Mouse (Mus musculus): ENCODE results near the gene Eml1.

The Eml1 gene

DNA sequence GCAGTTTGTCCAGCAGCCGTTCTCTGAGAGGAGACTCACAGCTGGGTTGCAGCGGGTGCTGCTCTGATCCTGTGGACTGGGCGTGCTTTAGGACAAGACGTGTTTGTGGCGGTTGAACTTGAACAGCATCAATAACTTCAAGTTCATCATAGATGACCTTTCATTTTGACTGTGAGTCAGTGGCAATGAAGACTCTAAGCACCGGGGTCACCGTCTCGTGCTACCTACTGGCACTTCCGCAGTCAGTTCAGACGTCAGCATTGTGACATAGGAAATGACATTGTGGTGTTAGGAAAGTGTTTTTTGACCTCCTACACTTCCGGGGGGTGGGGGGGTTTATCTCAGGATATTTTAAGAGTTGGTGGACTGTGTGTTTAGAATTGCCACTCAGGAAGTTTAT lies 79.2 kb downstream of the Eml1 start:
- Histone ChIP-seq H3K27me3 (ENCODE audit: insufficient read depth, low read length) (peaks cover 29% of the 10 kb centered on the region), H3K36me3 (ENCODE audit: insufficient read depth, low read length) (no peaks in the 10 kb centered on the region), H3K9me3 (ENCODE audit: low read length) (no peaks in the 10 kb centered on the region), H3K4me1 (replicated peaks; ENCODE audit: low read depth, low read length) (peaks cover 17% of the 10 kb centered on the region), H3K4me3 (replicated peaks; ENCODE audit: low read length) (no peak overlapping the region)
- no peak for TF ChIP-seq NANOG (IDR thresholded peaks at IDR 0.05; ENCODE audit: borderline replicate concordance, low read length)
- no peak for TF ChIP-seq POU5F1 (IDR thresholded peaks at IDR 0.05; ENCODE audit: borderline replicate concordance, low read length)
- no peak for TF ChIP-seq CTCF (conservative IDR thresholded peaks at IDR 0.05; ENCODE audit: low read length)

DNA sequence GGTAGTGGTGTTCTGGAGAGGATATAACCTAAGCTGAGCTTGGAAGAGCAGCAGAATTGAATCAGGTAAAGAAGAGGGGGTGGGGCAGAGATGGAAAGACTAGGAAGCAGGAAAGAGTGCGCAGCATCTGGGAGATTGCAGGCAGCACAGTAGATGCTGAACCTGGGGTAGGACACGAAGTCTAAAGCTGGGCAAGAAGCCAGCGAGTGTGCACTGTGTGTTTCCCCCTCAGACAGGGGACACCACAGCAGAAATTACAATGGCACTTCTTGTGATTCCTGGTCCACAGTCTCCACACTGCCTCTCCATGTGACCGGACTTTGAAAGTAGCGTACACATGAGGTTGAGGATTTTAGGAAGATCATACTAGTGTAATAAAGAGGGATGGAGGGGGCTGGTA lies 79.8 kb downstream of the Eml1 start:
- H3K4me1 ChIP-seq (replicated peaks; ENCODE audit: low read depth, low read length) = peaks cover 11% of the 10 kb centered on the region
- H3K36me3 ChIP-seq (ENCODE audit: insufficient read depth, low read length) = no peaks in the 10 kb centered on the region
- peaks cover 35% of the 10 kb centered on the region for H3K27me3 ChIP-seq (ENCODE audit: insufficient read depth, low read length)
- H3K4me3 ChIP-seq (replicated peaks; ENCODE audit: low read length) = no peak overlapping the region
- TF ChIP-seq POU5F1 (IDR thresholded peaks at IDR 0.05; ENCODE audit: borderline replicate concordance, low read length) = no peak
- TF ChIP-seq NANOG (IDR thresholded peaks at IDR 0.05; ENCODE audit: borderline replicate concordance, low read length) = no peak
- no peak for TF ChIP-seq CTCF (conservative IDR thresholded peaks at IDR 0.05; ENCODE audit: low read length)
- no peaks in the 10 kb centered on the region for H3K9me3 ChIP-seq (ENCODE audit: low read length)

DNA sequence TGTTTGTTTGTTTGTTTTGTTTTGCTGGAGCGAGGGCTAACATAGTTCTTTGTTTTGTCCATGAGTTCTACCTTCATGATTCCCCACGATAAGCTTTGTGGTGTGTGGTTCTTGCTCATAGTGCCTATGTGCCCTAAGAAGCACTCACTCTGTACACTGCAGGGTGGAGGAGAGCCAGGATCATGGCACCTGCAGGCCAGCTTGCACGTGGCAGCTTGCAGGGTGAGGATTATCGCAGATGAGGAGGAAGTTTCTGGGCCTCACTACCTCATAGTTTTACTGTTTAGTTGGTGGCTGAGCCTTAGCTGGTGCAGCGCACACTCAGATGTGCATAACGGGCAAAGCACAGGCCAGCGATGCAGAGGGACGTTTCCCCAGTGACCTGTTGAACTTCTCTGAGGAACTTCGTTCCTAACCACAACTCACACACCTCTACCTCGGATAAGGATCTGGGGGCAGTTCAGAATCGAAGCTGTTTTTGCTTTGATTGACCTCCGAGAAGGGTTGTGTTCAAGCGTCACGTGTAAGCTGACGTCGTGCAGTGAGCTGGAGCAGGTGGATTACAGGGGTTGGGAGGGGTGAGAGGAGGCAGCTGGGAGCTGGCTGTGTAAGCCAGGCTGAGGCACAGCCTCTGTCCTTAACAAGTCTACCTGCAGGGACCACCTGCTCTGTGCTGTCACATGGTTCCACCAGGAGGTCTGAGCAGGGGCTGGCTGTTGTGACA lies 81.6 kb downstream of the Eml1 start:
- TF ChIP-seq NANOG (IDR thresholded peaks at IDR 0.05; ENCODE audit: borderline replicate concordance, low read length) (no peak), CTCF (conservative IDR thresholded peaks at IDR 0.05; ENCODE audit: low read length) (no peak), POU5F1 (IDR thresholded peaks at IDR 0.05; ENCODE audit: borderline replicate concordance, low read length) (no peak)
- no peak overlapping the region for H3K4me3 ChIP-seq (replicated peaks; ENCODE audit: low read length)
- no peaks in the 10 kb centered on the region for H3K36me3 ChIP-seq (ENCODE audit: insufficient read depth, low read length)
- H3K9me3 ChIP-seq (ENCODE audit: low read length) = no peaks in the 10 kb centered on the region
- H3K4me1 ChIP-seq (replicated peaks; ENCODE audit: low read depth, low read length) = peaks cover 9% of the 10 kb centered on the region
- peaks cover 40% of the 10 kb centered on the region for H3K27me3 ChIP-seq (ENCODE audit: insufficient read depth, low read length)

DNA sequence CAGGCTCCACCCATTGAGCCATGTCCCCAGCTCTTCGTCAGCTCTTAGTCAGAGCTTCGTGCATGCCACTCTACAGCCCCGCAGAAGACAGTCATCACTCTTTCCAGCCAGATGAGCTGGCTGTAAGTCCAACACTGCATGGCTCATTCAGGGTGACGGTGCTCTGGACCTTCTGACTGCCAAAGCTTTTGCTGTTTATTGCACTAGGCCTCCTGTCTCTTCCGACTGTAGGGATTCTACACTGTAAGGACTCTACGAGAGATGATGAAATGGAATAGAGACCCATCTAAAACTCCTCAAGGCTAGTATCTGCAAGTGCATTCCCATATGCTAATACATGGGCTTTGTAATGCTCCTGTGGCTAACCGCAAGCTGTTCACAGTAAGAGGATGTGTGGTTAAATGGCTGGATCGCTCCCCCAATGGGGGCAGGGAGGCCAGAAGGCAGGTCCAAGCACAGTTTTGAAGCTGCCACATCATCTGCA lies 82.8 kb downstream of the Eml1 start:
- peaks cover 40% of the 10 kb centered on the region for H3K27me3 ChIP-seq (ENCODE audit: insufficient read depth, low read length)
- peaks cover 9% of the 10 kb centered on the region for H3K4me1 ChIP-seq (replicated peaks; ENCODE audit: low read depth, low read length)
- no peak for TF ChIP-seq NANOG (IDR thresholded peaks at IDR 0.05; ENCODE audit: borderline replicate concordance, low read length)
- TF ChIP-seq POU5F1 (IDR thresholded peaks at IDR 0.05; ENCODE audit: borderline replicate concordance, low read length) = no peak
- TF ChIP-seq CTCF (conservative IDR thresholded peaks at IDR 0.05; ENCODE audit: low read length) = no peak
- no peak overlapping the region for H3K4me3 ChIP-seq (replicated peaks; ENCODE audit: low read length)
- no peaks in the 10 kb centered on the region for H3K36me3 ChIP-seq (ENCODE audit: insufficient read depth, low read length)
- H3K9me3 ChIP-seq (ENCODE audit: low read length) = no peaks in the 10 kb centered on the region

DNA sequence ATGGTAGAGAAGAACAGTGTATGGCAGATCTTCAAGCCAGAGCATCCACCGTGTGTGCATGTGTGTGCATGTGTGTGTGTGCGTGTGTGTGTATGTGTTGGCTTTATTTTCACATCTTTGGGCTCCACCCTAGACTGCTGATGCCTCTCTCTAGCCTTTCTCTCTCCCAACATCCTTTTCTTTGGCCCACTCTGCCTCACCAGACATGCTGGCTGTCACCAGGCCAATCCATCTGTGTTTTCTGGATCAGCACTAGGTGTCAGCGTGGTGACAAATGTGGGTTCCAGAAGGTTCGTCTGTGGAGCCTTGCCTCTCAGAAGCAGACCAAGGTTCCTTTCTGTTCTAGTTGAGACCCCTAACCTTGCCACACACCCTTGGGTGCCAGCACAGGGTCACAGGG lies 84.2 kb downstream of the Eml1 start:
- Histone ChIP-seq H3K4me3 (replicated peaks; ENCODE audit: low read length) (no peak overlapping the region), H3K4me1 (replicated peaks; ENCODE audit: low read depth, low read length) (peaks cover 9% of the 10 kb centered on the region), H3K9me3 (ENCODE audit: low read length) (no peaks in the 10 kb centered on the region), H3K27me3 (ENCODE audit: insufficient read depth, low read length) (peaks cover 49% of the 10 kb centered on the region), H3K36me3 (ENCODE audit: insufficient read depth, low read length) (no peaks in the 10 kb centered on the region)
- TF ChIP-seq NANOG (IDR thresholded peaks at IDR 0.05; ENCODE audit: borderline replicate concordance, low read length) = no peak

DNA sequence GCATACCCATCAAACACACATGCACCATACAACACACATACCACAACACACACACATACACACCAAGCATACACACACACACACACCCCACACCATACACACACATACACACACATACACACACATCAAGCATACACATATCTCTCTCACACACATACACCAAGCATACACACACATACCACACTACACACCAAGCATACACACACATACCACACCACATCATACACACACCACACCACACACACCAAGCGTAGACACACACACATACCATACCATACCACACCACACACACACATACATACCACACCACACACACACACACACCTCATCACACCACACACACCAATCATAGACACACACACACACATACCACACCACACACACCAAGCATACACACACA lies 102.1 kb downstream of the Eml1 start:
- peaks cover 21% of the 10 kb centered on the region for H3K27me3 ChIP-seq (ENCODE audit: insufficient read depth, low read length)
- TF ChIP-seq POU5F1 (IDR thresholded peaks at IDR 0.05; ENCODE audit: borderline replicate concordance, low read length) = no peak
- TF ChIP-seq CTCF (conservative IDR thresholded peaks at IDR 0.05; ENCODE audit: low read length) = no peak
- TF ChIP-seq NANOG (IDR thresholded peaks at IDR 0.05; ENCODE audit: borderline replicate concordance, low read length) = no peak

DNA sequence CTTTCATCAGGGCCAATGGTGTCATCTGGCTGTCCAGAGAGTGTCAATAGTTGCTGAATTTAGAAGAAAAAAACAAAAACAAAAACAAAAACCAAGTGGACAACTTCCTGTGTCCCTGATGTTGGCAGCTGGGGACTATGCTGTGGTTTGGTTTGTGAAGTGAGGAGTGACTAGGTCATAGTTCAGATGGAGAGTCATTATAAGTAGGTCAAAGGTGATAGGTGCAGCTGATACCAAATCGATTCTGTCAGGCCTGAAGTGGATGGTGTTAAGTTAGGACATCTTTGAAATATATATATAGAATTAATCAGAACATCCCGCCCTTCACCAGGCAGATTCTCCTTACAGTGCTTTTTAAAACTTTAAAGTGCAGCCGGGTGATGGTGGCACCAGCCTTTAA lies 103.7 kb downstream of the Eml1 start:
- TF ChIP-seq NANOG (IDR thresholded peaks at IDR 0.05; ENCODE audit: borderline replicate concordance, low read length) (no peak), CTCF (conservative IDR thresholded peaks at IDR 0.05; ENCODE audit: low read length) (no peak), POU5F1 (IDR thresholded peaks at IDR 0.05; ENCODE audit: borderline replicate concordance, low read length) (no peak)

More for the DNA sequence above, 102.1 kb downstream of the Eml1 start:
- no peaks in the 10 kb centered on the region for H3K36me3 ChIP-seq (ENCODE audit: insufficient read depth, low read length)
- no peak overlapping the region for H3K4me3 ChIP-seq (replicated peaks; ENCODE audit: low read length)
- peaks cover 6% of the 10 kb centered on the region; the same call in 1 of the 2 replicates for H3K9me3 ChIP-seq (ENCODE audit: low read length)
- no peaks in the 10 kb centered on the region for H3K4me1 ChIP-seq (replicated peaks; ENCODE audit: low read depth, low read length)

DNA sequence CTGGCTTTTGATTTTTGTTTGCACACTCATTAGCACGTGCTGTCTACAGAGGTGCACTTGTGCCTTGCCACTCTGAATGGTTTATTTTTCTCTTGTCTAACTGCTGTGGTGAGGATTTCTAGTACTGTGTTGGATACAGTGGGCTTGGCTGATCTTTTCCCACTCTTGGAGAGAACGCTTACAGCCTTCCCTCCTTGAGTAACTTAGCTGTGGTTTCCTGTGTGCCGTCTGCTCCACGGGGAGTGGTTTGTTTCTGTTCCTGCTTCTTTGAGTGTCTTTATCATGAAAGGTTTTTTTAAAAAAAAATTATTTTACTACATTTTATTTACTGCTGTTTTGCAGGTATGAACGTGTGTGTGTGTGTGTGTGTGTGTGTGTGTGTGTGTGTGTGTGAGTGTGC lies 108.0 kb downstream of the Eml1 start:
- no peaks in the 10 kb centered on the region for H3K9me3 ChIP-seq (ENCODE audit: low read length)
- H3K4me3 ChIP-seq (replicated peaks; ENCODE audit: low read length) = no peak overlapping the region
- peaks cover 21% of the 10 kb centered on the region for H3K4me1 ChIP-seq (replicated peaks; ENCODE audit: low read depth, low read length)
- H3K27me3 ChIP-seq (ENCODE audit: insufficient read depth, low read length) = peaks cover 12% of the 10 kb centered on the region; the same call in 1 of the 2 replicates
- H3K36me3 ChIP-seq (ENCODE audit: insufficient read depth, low read length) = no peaks in the 10 kb centered on the region
- TF ChIP-seq POU5F1 (IDR thresholded peaks at IDR 0.05; ENCODE audit: borderline replicate concordance, low read length) (no peak), NANOG (IDR thresholded peaks at IDR 0.05; ENCODE audit: borderline replicate concordance, low read length) (no peak), CTCF (conservative IDR thresholded peaks at IDR 0.05; ENCODE audit: low read length) (no peak)

More for the DNA sequence above, 103.7 kb downstream of the Eml1 start:
- Histone ChIP-seq H3K9me3 (ENCODE audit: low read length) (no peaks in the 10 kb centered on the region), H3K36me3 (ENCODE audit: insufficient read depth, low read length) (no peaks in the 10 kb centered on the region), H3K4me1 (replicated peaks; ENCODE audit: low read depth, low read length) (no peaks in the 10 kb centered on the region; the same call in 1 of the 2 replicates), H3K27me3 (ENCODE audit: insufficient read depth, low read length) (peaks cover 20% of the 10 kb centered on the region), H3K4me3 (replicated peaks; ENCODE audit: low read length) (no peak overlapping the region)
